Mouse (Mus musculus): ENCODE data around the gene P4ha3. TPM values are rescaled to one million over a fixed set of nuclear protein-coding genes. Genes with fewer than 3 reads are reported as not detected.

Gene P4ha3
- polyA plus RNA-seq, 1 experiment: 12.2 TPM

- Histone ChIP-seq H3K4me3 (ENCODE audit: insufficient read depth, poor library complexity, severe bottlenecking) (no peak overlapping the region), H3K79me3 (ENCODE audit: low read depth) (no peaks in the 10 kb centered on the region), H3K79me2 (ENCODE audit: control insufficient read depth, insufficient read depth) (no peaks in the 10 kb centered on the region), H3K36me3 (ENCODE audit: control insufficient read depth, insufficient read depth) (no peaks in the 10 kb centered on the region), H3K27me3 (ENCODE audit: control insufficient read depth, insufficient read depth, insufficient read length) (no peaks in the 10 kb centered on the region), H3ac (ENCODE audit: control insufficient read depth, insufficient read length, low read depth) (no peak overlapping the region)
- TF ChIP-seq CEBPB (IDR thresholded peaks at IDR 0.05; ENCODE audit: low read depth) (no peak), USF1 (IDR thresholded peaks at IDR 0.05; ENCODE audit: low read depth) (no peak), FOSL1 (IDR thresholded peaks at IDR 0.05; ENCODE audit: insufficient read depth, low read length, poor library complexity, severe bottlenecking) (peak; percentile 52), MYOD1 (IDR thresholded peaks at IDR 0.05; ENCODE audit: control insufficient read depth, insufficient read length, low read depth) (no peak), CTCF (IDR thresholded peaks at IDR 0.05; ENCODE audit: control insufficient read depth, insufficient read depth, insufficient read length) (no peak), MYOG (IDR thresholded peaks at IDR 0.05; ENCODE audit: control insufficient read depth, extremely low read depth, insufficient read length) (no peak), MAX (IDR thresholded peaks at IDR 0.05) (no peak)
Measured at GRCm38 (mm10) chr7:100281596-100281995, 3.7 kb upstream of the P4ha3 start.

GRCm38 (mm10) chr7:100283298-100283697 lies 2.0 kb upstream of the P4ha3 start:
- no peaks in the 10 kb centered on the region for H3K79me3 ChIP-seq (ENCODE audit: low read depth)
- H3ac ChIP-seq (ENCODE audit: control insufficient read depth, insufficient read length, low read depth): no peak overlapping the region
- TF ChIP-seq CEBPB (IDR thresholded peaks at IDR 0.05; ENCODE audit: low read depth) (no peak), USF1 (IDR thresholded peaks at IDR 0.05; ENCODE audit: low read depth) (no peak), MYOG (IDR thresholded peaks at IDR 0.05; ENCODE audit: control insufficient read depth, extremely low read depth, insufficient read length) (no peak), CTCF (IDR thresholded peaks at IDR 0.05; ENCODE audit: control insufficient read depth, insufficient read depth, insufficient read length) (no peak), MYOD1 (IDR thresholded peaks at IDR 0.05; ENCODE audit: control insufficient read depth, insufficient read length, low read depth) (no peak), MAX (IDR thresholded peaks at IDR 0.05) (no peak), FOSL1 (IDR thresholded peaks at IDR 0.05; ENCODE audit: insufficient read depth, low read length, poor library complexity, severe bottlenecking) (no peak)
- no peaks in the 10 kb centered on the region for H3K79me2 ChIP-seq (ENCODE audit: control insufficient read depth, insufficient read depth)
- no peak overlapping the region for H3K4me3 ChIP-seq (ENCODE audit: insufficient read depth, poor library complexity, severe bottlenecking)
- H3K27me3 ChIP-seq (ENCODE audit: control insufficient read depth, insufficient read depth, insufficient read length): no peaks in the 10 kb centered on the region
- H3K36me3 ChIP-seq (ENCODE audit: control insufficient read depth, insufficient read depth): no peaks in the 10 kb centered on the region

- H3ac ChIP-seq (ENCODE audit: control insufficient read depth, insufficient read length, low read depth): no peak overlapping the region
- no peaks in the 10 kb centered on the region for H3K27me3 ChIP-seq (ENCODE audit: control insufficient read depth, insufficient read depth, insufficient read length)
- TF ChIP-seq MYOG (IDR thresholded peaks at IDR 0.05; ENCODE audit: control insufficient read depth, extremely low read depth, insufficient read length) (no peak), FOSL1 (IDR thresholded peaks at IDR 0.05; ENCODE audit: insufficient read depth, low read length, poor library complexity, severe bottlenecking) (no peak), USF1 (IDR thresholded peaks at IDR 0.05; ENCODE audit: low read depth) (no peak), CTCF (IDR thresholded peaks at IDR 0.05; ENCODE audit: control insufficient read depth, insufficient read depth, insufficient read length) (no peak), CEBPB (IDR thresholded peaks at IDR 0.05; ENCODE audit: low read depth) (no peak), MAX (IDR thresholded peaks at IDR 0.05) (no peak), MYOD1 (IDR thresholded peaks at IDR 0.05; ENCODE audit: control insufficient read depth, insufficient read length, low read depth) (no peak)
- no peaks in the 10 kb centered on the region for H3K79me3 ChIP-seq (ENCODE audit: low read depth)
- no peaks in the 10 kb centered on the region for H3K79me2 ChIP-seq (ENCODE audit: control insufficient read depth, insufficient read depth)
- peaks cover 3% of the 10 kb centered on the region for H3K36me3 ChIP-seq (ENCODE audit: control insufficient read depth, insufficient read depth)
- no peak overlapping the region for H3K4me3 ChIP-seq (ENCODE audit: insufficient read depth, poor library complexity, severe bottlenecking)
Measured at GRCm38 (mm10) chr7:100287748-100288578, 2.6 kb downstream of the P4ha3 start.

GRCm38 (mm10) chr7:100288622-100289021 lies 3.3 kb downstream of the P4ha3 start:
- H3ac ChIP-seq (ENCODE audit: control insufficient read depth, insufficient read length, low read depth): no peak overlapping the region
- TF ChIP-seq FOSL1 (IDR thresholded peaks at IDR 0.05; ENCODE audit: insufficient read depth, low read length, poor library complexity, severe bottlenecking): no peak
- no peak for TF ChIP-seq MAX (IDR thresholded peaks at IDR 0.05)
- no peak for TF ChIP-seq CTCF (IDR thresholded peaks at IDR 0.05; ENCODE audit: control insufficient read depth, insufficient read depth, insufficient read length)
- no peak for TF ChIP-seq USF1 (IDR thresholded peaks at IDR 0.05; ENCODE audit: low read depth)
- no peak for TF ChIP-seq MYOG (IDR thresholded peaks at IDR 0.05; ENCODE audit: control insufficient read depth, extremely low read depth, insufficient read length)
- TF ChIP-seq MYOD1 (IDR thresholded peaks at IDR 0.05; ENCODE audit: control insufficient read depth, insufficient read length, low read depth): no peak
- no peak for TF ChIP-seq CEBPB (IDR thresholded peaks at IDR 0.05; ENCODE audit: low read depth)
- no peaks in the 10 kb centered on the region for H3K79me2 ChIP-seq (ENCODE audit: control insufficient read depth, insufficient read depth)
- H3K79me3 ChIP-seq (ENCODE audit: low read depth): no peaks in the 10 kb centered on the region
- no peak overlapping the region for H3K4me3 ChIP-seq (ENCODE audit: insufficient read depth, poor library complexity, severe bottlenecking)
- H3K27me3 ChIP-seq (ENCODE audit: control insufficient read depth, insufficient read depth, insufficient read length): no peaks in the 10 kb centered on the region
- peaks cover 3% of the 10 kb centered on the region for H3K36me3 ChIP-seq (ENCODE audit: control insufficient read depth, insufficient read depth)

- no peak for TF ChIP-seq CEBPB (IDR thresholded peaks at IDR 0.05; ENCODE audit: low read depth)
- Histone ChIP-seq H3K79me2 (ENCODE audit: control insufficient read depth, insufficient read depth) (no peaks in the 10 kb centered on the region), H3K36me3 (ENCODE audit: control insufficient read depth, insufficient read depth) (peaks cover 3% of the 10 kb centered on the region), H3K27me3 (ENCODE audit: control insufficient read depth, insufficient read depth, insufficient read length) (no peaks in the 10 kb centered on the region), H3ac (ENCODE audit: control insufficient read depth, insufficient read length, low read depth) (no peak overlapping the region), H3K79me3 (ENCODE audit: low read depth) (no peaks in the 10 kb centered on the region), H3K4me3 (ENCODE audit: insufficient read depth, poor library complexity, severe bottlenecking) (no peak overlapping the region)
Measured at GRCm38 (mm10) chr7:100293546-100293945, 8.2 kb downstream of the P4ha3 start.

- Histone ChIP-seq H3K79me3 (ENCODE audit: low read depth) (no peaks in the 10 kb centered on the region), H3K27me3 (ENCODE audit: control insufficient read depth, insufficient read depth, insufficient read length) (no peaks in the 10 kb centered on the region), H3K79me2 (ENCODE audit: control insufficient read depth, insufficient read depth) (no peaks in the 10 kb centered on the region), H3K4me3 (ENCODE audit: insufficient read depth, poor library complexity, severe bottlenecking) (no peak overlapping the region), H3K36me3 (ENCODE audit: control insufficient read depth, insufficient read depth) (peaks cover 3% of the 10 kb centered on the region), H3ac (ENCODE audit: control insufficient read depth, insufficient read length, low read depth) (no peak overlapping the region)
- TF ChIP-seq CEBPB (IDR thresholded peaks at IDR 0.05; ENCODE audit: low read depth) (no peak), MYOG (IDR thresholded peaks at IDR 0.05; ENCODE audit: control insufficient read depth, extremely low read depth, insufficient read length) (no peak), MAX (IDR thresholded peaks at IDR 0.05) (no peak), USF1 (IDR thresholded peaks at IDR 0.05; ENCODE audit: low read depth) (no peak), CTCF (IDR thresholded peaks at IDR 0.05; ENCODE audit: control insufficient read depth, insufficient read depth, insufficient read length) (no peak), MYOD1 (IDR thresholded peaks at IDR 0.05; ENCODE audit: control insufficient read depth, insufficient read length, low read depth) (no peak), FOSL1 (IDR thresholded peaks at IDR 0.05; ENCODE audit: insufficient read depth, low read length, poor library complexity, severe bottlenecking) (no peak)
Measured at GRCm38 (mm10) chr7:100295745-100296144, 10.4 kb downstream of the P4ha3 start.
